Mouse (Mus musculus): Measurements from ENCODE around the gene Otud7b.

DNA sequence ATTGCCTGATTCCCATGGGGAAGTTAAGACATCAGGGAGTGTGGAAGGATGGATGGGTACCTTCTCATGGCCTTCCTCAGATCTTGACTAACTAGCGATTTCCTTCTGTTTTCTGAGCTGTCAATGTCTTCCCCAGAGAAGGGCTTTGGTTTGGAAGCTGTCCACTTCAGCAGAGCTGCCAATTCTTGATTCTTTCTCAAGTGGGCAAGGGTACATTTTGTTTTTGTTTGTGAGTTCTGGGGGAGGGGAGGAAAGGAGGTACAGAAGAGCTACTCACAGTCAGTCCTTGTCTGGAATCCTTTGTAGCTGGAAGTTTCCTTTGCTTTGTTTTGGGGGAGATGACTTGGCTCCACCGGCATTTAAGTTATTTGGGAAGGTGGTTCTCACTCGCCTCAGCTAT is 8.9 kb downstream of the Otud7b start:
- no peak for TF ChIP-seq ZNF384 (IDR thresholded peaks at IDR 0.05; ENCODE audit: low read depth, low read length)
- TF ChIP-seq HCFC1 (IDR thresholded peaks at IDR 0.05; ENCODE audit: borderline replicate concordance, insufficient read depth, low read length) = no peak
- TF ChIP-seq CHD2 (IDR thresholded peaks at IDR 0.05; ENCODE audit: low read depth, low read length) = no peak
- no peak for TF ChIP-seq ZC3H11A (IDR thresholded peaks at IDR 0.05; ENCODE audit: borderline replicate concordance, low read depth, low read length)
